Mouse (Mus musculus) liver, embryonic 14.5 days (tissue): Measurements from ENCODE around the gene Syngr1.

ENCODE experiments used
- CTCF ChIP-seq: IDR thresholded peaks from 2 replicates; pipeline ENCODE4 v1.5.1; 2016; ENCODE audit warnings: antibody characterized with exemption, low read depth, control low read depth
- EP300 ChIP-seq: IDR thresholded peaks from 2 replicates; pipeline ENCODE4 v1.6.1; 2016; ENCODE audit warnings: antibody characterized with exemption, low read depth

GRCm38 (mm10) chr15:80095596-80095995, 4.5 kb downstream of the Syngr1 start:
- TF ChIP-seq EP300: no peak
- TF ChIP-seq CTCF: no peak
